Mouse (Mus musculus) skeletal muscle tissue, adult 2 months (tissue): Measurements from ENCODE around the gene Clec2l.

Experiments used
- DNase-seq: peaks from one replicate; pipeline ENCODE4 v3.0.0-alpha.2; 2012; ENCODE audit warnings: low read depth, low spot score

The Clec2l gene

GRCm38 (mm10) chr6:38662714-38663615 is at the start of gene Clec2l:
Gene Clec2l (plus strand): TSS chr6:38663069.
- DNase-seq: no peak

DNA sequence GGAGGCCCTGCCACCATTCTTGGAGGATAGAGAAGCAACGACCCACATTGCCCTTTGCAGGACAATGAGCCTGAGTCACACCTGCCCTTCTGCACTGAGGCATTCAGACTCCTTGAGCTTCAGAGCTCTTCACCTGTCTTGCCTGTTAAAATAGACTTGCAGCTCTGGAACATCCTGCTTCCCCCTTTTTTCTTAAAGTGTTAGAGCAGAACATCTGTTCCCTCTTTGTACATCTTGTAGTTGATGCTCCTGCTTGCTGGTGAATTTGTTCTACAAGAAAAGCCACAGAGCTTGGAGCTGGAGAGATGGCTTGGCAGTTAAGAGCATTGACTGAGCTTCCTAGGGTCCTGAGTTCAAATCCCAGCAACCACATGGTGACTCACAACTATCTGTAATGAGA is 40.5 kb upstream of the Clec2l start:
- DNase-seq: no peak

DNA sequence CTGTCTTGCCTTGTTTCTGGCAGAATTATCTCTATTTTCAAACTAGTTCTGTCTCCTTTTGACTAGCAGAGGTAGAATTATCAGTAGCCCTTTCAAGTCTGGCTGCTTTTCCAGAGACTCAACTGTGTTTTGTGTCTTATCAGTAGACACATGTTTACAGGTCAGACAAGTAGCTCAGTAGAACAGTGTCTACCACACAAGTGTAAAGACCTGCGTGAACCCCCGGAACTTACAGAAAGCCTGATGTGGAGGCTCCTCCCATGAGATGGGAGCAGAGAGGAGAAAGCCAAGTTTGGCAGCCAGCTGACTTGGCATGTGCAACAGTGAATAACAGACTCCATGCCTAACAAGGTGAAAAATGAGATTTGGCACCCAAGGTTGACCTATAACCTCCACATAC is 39.4 kb upstream of the Clec2l start:
- no peak for DNase-seq

- DNase-seq: no peak
Observed at GRCm38 (mm10) chr6:38624439-38624838, 38.4 kb upstream of the Clec2l start.

- no peak for DNase-seq
Observed at GRCm38 (mm10) chr6:38626086-38626485, 36.8 kb upstream of the Clec2l start.

GRCm38 (mm10) chr6:38627081-38627480 is 35.8 kb upstream of the Clec2l start:
- no peak for DNase-seq

DNA sequence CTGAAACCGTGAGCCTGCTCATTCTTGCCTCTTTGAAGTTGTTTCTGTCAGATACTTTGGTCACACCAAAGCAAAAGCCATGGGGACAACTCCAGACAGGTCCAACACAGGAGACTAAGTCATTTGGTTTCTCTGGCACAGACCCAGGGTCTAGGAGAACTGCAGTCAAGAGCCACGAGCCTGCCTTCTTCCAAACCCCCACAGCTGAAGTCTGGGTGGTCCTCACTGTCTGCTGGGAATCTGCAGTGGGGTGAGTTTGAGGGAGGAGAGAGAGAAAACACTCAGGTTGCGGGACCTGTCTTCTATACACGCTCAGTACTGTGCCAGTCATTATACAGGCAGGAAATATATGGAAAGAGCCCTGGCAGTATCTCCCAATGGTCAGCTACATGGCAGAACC is 35.4 kb upstream of the Clec2l start:
- no peak for DNase-seq

DNA sequence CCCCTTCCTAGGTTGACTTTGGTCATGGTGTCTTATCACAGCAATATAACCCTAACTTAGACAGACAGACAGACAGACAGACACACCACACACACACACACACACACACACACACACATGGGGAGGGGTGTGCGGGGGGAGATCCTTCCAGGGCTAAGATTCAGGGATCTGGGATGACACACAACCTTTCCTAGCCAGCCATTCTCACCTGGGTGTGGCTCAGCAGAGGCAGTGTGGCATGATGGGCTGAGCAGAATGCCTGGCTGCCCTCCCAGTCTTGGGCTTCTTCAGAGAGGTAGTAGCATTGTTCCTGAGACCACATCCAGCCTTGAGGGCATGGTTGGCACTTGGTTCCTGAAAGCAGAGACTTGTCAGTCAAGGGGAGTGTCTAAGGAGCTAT is 33.3 kb upstream of the Clec2l start:
- no peak for DNase-seq

- DNase-seq: no peak
Observed at GRCm38 (mm10) chr6:38632826-38633225, 30.0 kb upstream of the Clec2l start.

DNA sequence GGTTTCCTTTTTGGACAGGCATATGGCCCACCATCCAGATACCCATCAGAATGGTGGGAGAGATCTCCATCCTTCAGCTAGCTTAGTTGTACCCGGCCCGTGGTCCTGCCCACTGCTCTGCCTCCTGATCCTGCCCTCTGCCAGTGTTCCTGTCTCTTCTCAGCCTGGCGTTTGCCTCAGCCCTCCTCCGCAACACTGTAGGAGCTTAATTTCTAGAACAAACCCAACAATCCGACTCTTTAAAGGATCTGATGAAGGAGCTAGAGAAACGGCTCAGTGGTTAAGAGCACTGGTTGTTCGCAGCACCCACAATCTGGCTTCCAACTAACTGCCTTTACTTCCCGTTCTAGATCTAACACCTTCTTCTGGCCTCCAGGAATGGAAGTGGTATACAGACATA is 28.4 kb upstream of the Clec2l start:
- no peak for DNase-seq

GRCm38 (mm10) chr6:38635941-38636851 is 26.7 kb upstream of the Clec2l start:
- DNase-seq: no peak

DNA sequence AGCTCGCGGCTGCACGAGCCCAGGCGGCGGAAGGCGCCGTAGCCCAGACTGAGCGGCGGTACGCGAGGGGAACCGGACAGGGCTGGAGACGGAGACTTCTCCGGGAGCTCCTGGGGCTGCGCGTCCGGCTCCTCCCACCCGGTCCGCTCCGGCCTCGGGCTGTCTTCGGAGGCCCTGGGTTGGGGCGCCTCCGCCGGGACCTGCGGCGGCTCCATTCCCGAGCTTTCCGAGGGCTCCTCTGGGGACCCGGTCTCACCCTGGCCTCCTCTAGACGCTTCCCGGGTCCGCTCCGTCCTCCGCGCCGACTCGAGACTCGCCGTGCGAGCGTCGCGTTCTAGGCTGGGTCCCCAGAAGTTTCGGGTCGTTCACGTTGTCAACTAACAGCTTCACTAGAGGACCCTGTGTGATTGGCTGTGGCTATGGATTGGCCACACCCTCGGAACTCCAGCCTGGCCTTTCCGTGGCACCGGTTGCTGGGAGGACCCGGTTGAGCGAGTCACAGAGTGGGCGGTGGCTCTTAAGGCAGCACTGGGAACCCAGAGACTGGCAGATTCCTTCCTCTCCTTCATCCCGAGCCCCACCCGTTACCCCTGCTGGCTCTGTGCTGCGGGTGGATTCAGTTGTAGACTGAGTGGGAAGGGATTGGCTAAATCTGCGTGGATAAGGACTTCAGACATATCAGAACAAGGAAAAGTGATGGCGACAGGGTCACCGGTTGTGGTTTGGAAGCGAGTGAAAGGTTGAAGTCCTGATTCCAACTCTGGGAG is 25.8 kb upstream of the Clec2l start, which contains the start of gene Klrg2:
Klrg2 (minus strand) TSS at position 391 of the 767 bp plus-strand sequence.
- DNase-seq: peak; percentile 30

- DNase-seq: no peak
Observed at GRCm38 (mm10) chr6:38640401-38640800, 22.5 kb upstream of the Clec2l start.

DNA sequence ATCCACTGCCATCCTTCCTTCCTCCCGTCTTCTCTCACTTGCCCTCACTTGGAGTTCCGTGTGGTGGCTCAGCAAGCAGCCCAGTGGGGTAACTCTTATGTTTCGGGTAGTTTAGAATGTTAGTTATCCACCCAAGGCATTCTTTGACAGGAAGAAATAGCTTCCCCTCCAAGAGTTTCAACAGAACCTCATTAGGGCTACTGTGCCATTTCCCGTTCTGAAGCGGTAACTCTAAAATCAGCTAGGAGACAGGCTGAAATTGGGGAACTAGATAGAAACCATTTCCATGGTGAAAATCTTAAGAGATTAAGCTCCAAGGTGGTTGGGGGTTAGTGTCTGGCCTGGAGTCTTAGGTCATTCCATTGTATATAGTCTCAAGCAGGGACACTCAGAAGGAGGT is 21.6 kb upstream of the Clec2l start:
- no peak for DNase-seq

DNA sequence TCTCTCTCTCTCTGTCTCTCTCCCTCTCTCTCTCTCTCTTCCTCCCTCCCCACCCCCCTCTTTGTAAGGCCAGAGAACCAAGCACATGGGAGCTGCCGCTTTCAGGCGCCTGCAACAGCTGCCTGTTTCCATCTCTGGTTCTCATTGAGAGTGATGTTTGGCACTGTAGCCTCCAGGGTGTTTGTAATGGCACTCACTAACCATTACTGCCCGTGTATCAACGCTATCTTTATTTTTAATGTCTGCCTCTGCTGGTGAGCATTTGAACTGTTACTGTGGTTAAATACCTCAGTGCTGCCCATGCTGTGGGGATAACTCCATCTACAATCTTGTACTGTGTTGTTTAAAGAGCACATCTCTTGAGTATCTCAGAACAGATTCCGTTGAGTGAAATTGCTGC is 21.2 kb upstream of the Clec2l start:
- DNase-seq: no peak

DNA sequence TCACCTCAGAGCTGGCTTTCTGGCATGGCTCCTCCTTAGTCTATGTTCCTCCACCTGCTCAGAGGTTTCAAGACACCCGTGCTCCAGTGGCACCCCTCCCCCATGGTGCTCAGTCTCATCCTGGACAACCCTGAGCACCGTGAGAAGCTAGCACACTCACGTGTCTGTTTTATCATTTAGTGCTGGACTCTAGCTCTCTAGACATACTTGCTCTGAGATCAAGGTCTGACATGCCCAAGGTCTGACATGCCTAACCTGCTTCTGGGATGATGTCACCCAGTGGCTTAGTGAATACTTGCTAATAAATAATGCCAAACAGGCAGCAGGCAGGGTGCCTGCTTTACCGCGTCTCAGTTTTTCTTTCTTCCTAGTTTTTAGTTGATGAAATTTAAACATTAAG is 20.3 kb upstream of the Clec2l start:
- no peak for DNase-seq

DNA sequence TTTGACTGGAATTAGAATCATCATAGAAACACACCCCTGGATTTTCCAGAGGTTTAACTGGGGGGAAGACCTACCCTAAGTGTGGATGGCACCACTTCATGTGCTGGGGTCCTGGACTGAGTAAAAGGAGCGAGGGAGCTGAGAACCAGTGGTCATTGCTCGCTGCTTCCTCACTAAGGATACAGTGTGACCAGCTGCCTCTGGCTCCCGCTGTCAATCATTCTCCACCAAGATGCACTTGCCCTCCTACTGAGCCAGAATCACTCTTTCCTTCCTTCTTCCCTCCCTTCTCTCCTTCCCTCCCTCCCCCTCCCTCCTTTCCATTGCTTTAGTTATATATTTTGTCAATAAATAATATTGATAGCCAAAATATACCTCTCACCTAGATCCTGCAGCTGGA is 19.8 kb upstream of the Clec2l start:
- DNase-seq: no peak

DNA sequence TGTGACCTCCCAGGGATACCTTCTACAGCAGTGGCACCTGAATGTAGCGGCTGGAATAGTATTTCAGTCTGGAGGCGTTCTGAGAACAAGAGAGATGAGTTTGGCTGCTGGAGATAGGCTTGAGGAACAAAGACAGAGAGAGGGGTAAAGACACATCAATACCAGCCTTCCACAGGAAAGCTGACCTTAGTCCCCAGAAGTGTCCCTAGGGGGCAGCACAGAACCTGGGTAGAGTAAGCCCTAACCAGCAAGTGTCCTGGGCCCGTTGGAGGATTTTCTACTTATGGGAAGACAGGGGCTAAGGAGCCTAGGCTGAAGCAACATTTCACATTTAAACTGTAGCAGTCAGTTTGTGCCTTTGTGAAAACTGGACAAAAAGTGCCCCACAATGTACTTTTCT is 13.3 kb upstream of the Clec2l start:
- no peak for DNase-seq

- DNase-seq: peak; percentile 46
Observed at GRCm38 (mm10) chr6:38650263-38650937, 12.5 kb upstream of the Clec2l start.

DNA sequence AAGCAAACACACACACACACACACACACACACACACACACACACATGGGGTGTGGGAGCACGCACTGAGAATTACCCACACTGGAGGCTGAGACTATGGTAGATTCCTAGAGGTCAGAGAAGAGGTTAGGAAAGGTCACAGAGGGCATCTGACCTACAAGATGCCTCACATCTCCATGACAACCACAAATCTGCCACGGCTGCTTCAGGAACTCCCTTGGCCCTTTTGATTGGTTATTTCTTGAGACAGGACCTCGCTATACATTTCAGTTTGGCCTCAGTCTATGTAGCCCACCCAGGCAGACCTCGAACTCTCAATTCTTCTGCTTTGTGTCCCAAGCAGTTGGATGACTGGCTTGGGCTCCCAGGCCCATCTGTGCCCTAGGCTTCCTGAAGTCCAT is 1.2 kb upstream of the Clec2l start:
- no peak for DNase-seq

DNA sequence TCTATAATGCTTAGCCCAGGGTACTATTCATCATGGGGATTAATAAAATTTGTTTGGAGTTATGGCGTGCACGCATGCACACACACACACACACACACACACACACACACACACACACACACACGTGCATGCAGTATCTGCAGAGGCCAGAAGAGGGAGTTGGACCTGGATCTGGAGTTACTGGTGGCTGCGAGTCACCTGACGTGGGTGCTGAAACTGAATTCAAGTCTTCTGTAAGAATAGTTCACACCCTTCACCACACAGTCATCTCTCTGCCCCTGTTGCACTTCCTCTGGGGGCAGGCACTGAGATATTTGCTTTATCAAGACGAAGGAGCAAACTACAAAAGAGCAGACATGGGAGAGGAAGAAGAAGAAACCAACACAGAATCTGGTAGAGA is 6.7 kb downstream of the Clec2l start:
- no peak for DNase-seq
